Mouse (Mus musculus) thymus, adult 2 months (tissue): ENCODE measurements around the gene Kndc1. TPM values are rescaled to one million over a fixed set of nuclear protein-coding genes. Genes with fewer than 3 reads are reported as not detected.
A peak's percentile ranks its signal among the peaks of the same experiment; 100 is the strongest.

Experiments used
- DNase-seq: peaks from one replicate; pipeline ENCODE4 v3.0.0; 2021
- H3K27ac ChIP-seq: fragments of 200-500 bp; 2 replicates; pipeline ENCODE4 v1.5.1; 2012; ENCODE audit warnings: low read length, control low read depth; ENCODE audit not compliant: control insufficient read depth, insufficient read depth
- H3K27me3 ChIP-seq: fragments of 200-500 bp; 2 replicates; pipeline ENCODE4 v1.6.1; 2012; ENCODE audit warnings: mild to moderate bottlenecking, low read length, moderate library complexity, mixed read lengths; ENCODE audit not compliant: control insufficient read depth, insufficient read depth
- H3K36me3 ChIP-seq: fragments of 200-500 bp; 2 replicates; pipeline ENCODE4 v1.6.1; 2012; ENCODE audit warnings: mild to moderate bottlenecking, low read length, moderate library complexity; ENCODE audit not compliant: control insufficient read depth, insufficient read depth
- H3K4me1 ChIP-seq: fragments of 200-500 bp; replicated peaks from 2 replicates; pipeline ENCODE4 v1.6.1; 2012; ENCODE audit warnings: low read length; ENCODE audit not compliant: control insufficient read depth, insufficient read depth
- H3K4me3 ChIP-seq: fragments of 200-500 bp; 2 replicates; pipeline ENCODE4 v1.5.1; 2012; ENCODE audit warnings: mild to moderate bottlenecking, low read length, control low read depth, moderate library complexity; ENCODE audit not compliant: control insufficient read depth, insufficient read depth
- CTCF ChIP-seq: fragments of 200-500 bp; IDR thresholded peaks from 2 replicates; pipeline ENCODE4 v1.5.1; 2012; ENCODE audit warnings: mild to moderate bottlenecking, control low read depth, low read length, moderate library complexity, borderline replicate concordance; ENCODE audit not compliant: control insufficient read depth, poor library complexity, insufficient read depth; ENCODE audit errors: extremely low read depth
- POLR2A ChIP-seq: fragments of 200-500 bp; IDR thresholded peaks from 2 replicates; pipeline ENCODE4 v1.6.1; 2012; ENCODE audit warnings: mild to moderate bottlenecking, low read length, control low read depth, moderate library complexity; ENCODE audit not compliant: control insufficient read depth, poor library complexity, insufficient read depth; ENCODE audit errors: extremely low read depth
- WGBS: fragments of 180-500 bp; shearing (Covaris S2); methylation state at CpG from one replicate; pipeline ENCODE4 v1.1.7; 2018; 5-methylcytosine and 5-hydroxymethylcytosine counted together
- polyA plus RNA-seq: library from polyadenylated mRNA; depleted of rRNA; stranded (reverse); fragments of >200 nt; gene quantifications from 2 replicates; pipeline ENCODE4 v1.2.3, GENCODE M21; 2012

Gene Kndc1
- polyA plus RNA-seq, 1 experiment = 4.8 TPM

- WGBS = 91% methylated on average over 5 of the region's 5 CpGs
- Histone ChIP-seq H3K4me3 (no peak overlapping the region), H3K27ac (no peak overlapping the region), H3K27me3 (no peaks in the 10 kb centered on the region), H3K4me1 (peaks cover 31% of the 10 kb centered on the region), H3K36me3 (no peaks in the 10 kb centered on the region)
- DNase-seq = no peak
- TF ChIP-seq POLR2A (no peak), CTCF (no peak)
These were observed 81.0 kb downstream of the Kndc1 start for GRCm38 (mm10) chr7:139975471-139975870.

- Histone ChIP-seq H3K27ac (no peak within 1 kb of the TSS), H3K27me3 (no peaks in the 10 kb centered on the region), H3K4me1 (peaks cover 20% of the 10 kb centered on the region), H3K36me3 (no peaks in the 10 kb centered on the region), H3K4me3 (peak within 1 kb of the TSS; percentile 26)
- TF ChIP-seq CTCF (no peak), POLR2A (no peak)
- 13% methylated on average over 32 of the region's 32 CpGs for WGBS
- peak; percentile 83 for DNase-seq
These were observed 83.9 kb downstream of the Kndc1 start, which contains the start of gene 6430531B16Rik for GRCm38 (mm10) chr7:139978278-139978892. TSS of gene 6430531B16Rik (minus strand) at chr7:139978755.

GRCm38 (mm10) chr7:139979011-139979719, 84.7 kb downstream of the Kndc1 start:
- TF ChIP-seq CTCF (no peak), POLR2A (no peak)
- no peak for DNase-seq
- Histone ChIP-seq H3K27me3 (no peaks in the 10 kb centered on the region), H3K36me3 (no peaks in the 10 kb centered on the region), H3K4me3 (no peak overlapping the region), H3K27ac (no peak overlapping the region), H3K4me1 (peaks cover 16% of the 10 kb centered on the region)
- 50% methylated on average over 13 of the region's 13 CpGs for WGBS

GRCm38 (mm10) chr7:139980778-139981177, 86.3 kb downstream of the Kndc1 start:
- TF ChIP-seq CTCF = no peak
- TF ChIP-seq POLR2A = no peak
- 48% methylated on average over 3 of the region's 3 CpGs for WGBS
- peaks cover 9% of the 10 kb centered on the region for H3K4me1 ChIP-seq
- no peak overlapping the region for H3K27ac ChIP-seq
- H3K4me3 ChIP-seq = no peak overlapping the region
- H3K27me3 ChIP-seq = no peaks in the 10 kb centered on the region
- no peaks in the 10 kb centered on the region for H3K36me3 ChIP-seq
- no peak for DNase-seq

- H3K4me1 ChIP-seq = peaks cover 9% of the 10 kb centered on the region
- no peak for DNase-seq
- H3K27ac ChIP-seq = no peak overlapping the region
- no peak overlapping the region for H3K4me3 ChIP-seq
- WGBS = 85% methylated on average over 11 of the region's 11 CpGs
- no peaks in the 10 kb centered on the region for H3K27me3 ChIP-seq
- TF ChIP-seq POLR2A = no peak
- TF ChIP-seq CTCF = no peak
- no peaks in the 10 kb centered on the region for H3K36me3 ChIP-seq
These were observed 87.6 kb downstream of the Kndc1 start for GRCm38 (mm10) chr7:139982058-139982457.

- Histone ChIP-seq H3K27ac (no peak overlapping the region), H3K4me1 (0 out of 2 replicates have a peak, but pooled peaks cover 2% of the 10 kb centered on the region), H3K36me3 (no peaks in the 10 kb centered on the region), H3K4me3 (no peak overlapping the region), H3K27me3 (no peaks in the 10 kb centered on the region)
- WGBS = 97% methylated on average over 11 of the region's 11 CpGs
- DNase-seq = no peak
- TF ChIP-seq CTCF (no peak), POLR2A (no peak)
These were observed 90.0 kb downstream of the Kndc1 start for GRCm38 (mm10) chr7:139984505-139984904.
